Mouse (Mus musculus): ENCODE results near the gene Csrnp2. TPM values are rescaled to one million over a fixed set of nuclear protein-coding genes. Genes with fewer than 3 reads are reported as not detected.

The Csrnp2 gene
- total and polyA plus RNA-seq, 3 experiments: 1.7 to 2.7 (median 2.1) TPM

GRCm38 (mm10) chr15:100452486-100452885 is 42.8 kb downstream of the Csrnp2 start:
- H3K79me2 ChIP-seq (replicated peaks; ENCODE audit: control insufficient read depth, insufficient read depth, low read length): no peaks in the 10 kb centered on the region
- no peaks in the 10 kb centered on the region for H3K36me3 ChIP-seq (ENCODE audit: control insufficient read depth, insufficient read depth, low read length)
- no peak for DNase-seq
- H3K27me3 ChIP-seq (ENCODE audit: control insufficient read depth, insufficient read depth, low read length): no peaks in the 10 kb centered on the region
- TF ChIP-seq POLR2A (IDR thresholded peaks at IDR 0.05; ENCODE audit: insufficient read depth, low read depth, low read length): no peak
- no peak for TF ChIP-seq EP300 (IDR thresholded peaks at IDR 0.05; ENCODE audit: insufficient read depth, low read depth, low read length)
- TF ChIP-seq CTCF (IDR thresholded peaks at IDR 0.05): no peak
- intact Hi-C loops (cut with DNase I): loop anchor here (10.0 kb wide), 1 partner anchor 138 kb away; no protein-coding TSS in a partner anchor
- WGBS: 77% methylated on average over 11 of the region's 11 CpGs
- H3K9ac ChIP-seq (ENCODE audit: low read depth, low read length): no peak overlapping the region
- H3K27ac ChIP-seq: no peak overlapping the region
- no peak overlapping the region for H3K4me3 ChIP-seq
- H3K4me1 ChIP-seq (ENCODE audit: control insufficient read depth, insufficient read depth, low read length): no peaks in the 10 kb centered on the region

- H3K4me3 ChIP-seq: no peak overlapping the region
- H3K36me3 ChIP-seq (ENCODE audit: control insufficient read depth, insufficient read depth, low read length): no peaks in the 10 kb centered on the region
- no peaks in the 10 kb centered on the region for H3K27me3 ChIP-seq (ENCODE audit: control insufficient read depth, insufficient read depth, low read length)
- intact Hi-C loops (cut with DNase I): loop anchor here (10.0 kb wide), 1 partner anchor 136 kb away; no protein-coding TSS in a partner anchor
- DNase-seq: peak; percentile 66 to 69
- no peak overlapping the region for H3K27ac ChIP-seq
- H3K79me2 ChIP-seq (replicated peaks; ENCODE audit: control insufficient read depth, insufficient read depth, low read length): no peaks in the 10 kb centered on the region
- no peak for TF ChIP-seq CTCF (IDR thresholded peaks at IDR 0.05)
- no peak for TF ChIP-seq POLR2A (IDR thresholded peaks at IDR 0.05; ENCODE audit: insufficient read depth, low read depth, low read length)
- TF ChIP-seq EP300 (IDR thresholded peaks at IDR 0.05; ENCODE audit: insufficient read depth, low read depth, low read length): no peak
- no peaks in the 10 kb centered on the region for H3K4me1 ChIP-seq (ENCODE audit: control insufficient read depth, insufficient read depth, low read length)
- 45% methylated on average over 16 of the region's 16 CpGs for WGBS
- H3K9ac ChIP-seq (ENCODE audit: low read depth, low read length): no peak overlapping the region
These were observed 44.0 kb downstream of the Csrnp2 start for GRCm38 (mm10) chr15:100451245-100451644.

GRCm38 (mm10) chr15:100449495-100449894 is 45.8 kb downstream of the Csrnp2 start:
- no peak for TF ChIP-seq EP300 (IDR thresholded peaks at IDR 0.05; ENCODE audit: insufficient read depth, low read depth, low read length)
- no peak for TF ChIP-seq POLR2A (IDR thresholded peaks at IDR 0.05; ENCODE audit: insufficient read depth, low read depth, low read length)
- no peak for TF ChIP-seq CTCF (IDR thresholded peaks at IDR 0.05)

DNA sequence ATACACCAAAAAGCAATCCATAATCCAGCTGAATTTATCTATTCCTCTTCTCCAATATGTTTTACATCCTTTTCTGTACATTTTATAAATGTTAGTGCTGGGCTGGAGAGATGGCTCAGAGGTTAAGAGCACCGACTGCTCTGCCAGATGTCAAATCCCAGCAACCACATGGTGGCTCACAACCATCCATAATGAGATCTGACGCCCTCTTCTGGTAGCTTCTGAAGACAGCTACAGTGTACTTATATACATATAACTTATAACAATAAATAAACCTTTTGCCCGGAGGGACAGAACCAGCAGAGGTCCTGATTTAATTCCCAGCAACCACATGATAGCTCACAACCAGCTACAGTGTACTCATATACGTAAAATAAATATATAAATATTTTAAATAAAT is 46.7 kb downstream of the Csrnp2 start:
- peaks cover 2% of the 10 kb centered on the region; the same call in 1 of the 2 replicates for H3K4me1 ChIP-seq (ENCODE audit: control insufficient read depth, insufficient read depth, low read length)
- H3K27me3 ChIP-seq (ENCODE audit: control insufficient read depth, insufficient read depth, low read length): no peaks in the 10 kb centered on the region
- no peaks in the 10 kb centered on the region for H3K36me3 ChIP-seq (ENCODE audit: control insufficient read depth, insufficient read depth, low read length)
- H3K79me2 ChIP-seq (replicated peaks; ENCODE audit: control insufficient read depth, insufficient read depth, low read length): no peaks in the 10 kb centered on the region
- TF ChIP-seq CTCF (IDR thresholded peaks at IDR 0.05): no peak
- no peak for TF ChIP-seq EP300 (IDR thresholded peaks at IDR 0.05; ENCODE audit: insufficient read depth, low read depth, low read length)
- TF ChIP-seq POLR2A (IDR thresholded peaks at IDR 0.05; ENCODE audit: insufficient read depth, low read depth, low read length): no peak
- DNase-seq: no peak
- intact Hi-C loops (cut with DNase I): no loop called here
- H3K4me3 ChIP-seq: no peak overlapping the region
- 83% methylated on average over 4 of the region's 4 CpGs for WGBS
- no peak overlapping the region for H3K9ac ChIP-seq (ENCODE audit: low read depth, low read length)
- no peak overlapping the region for H3K27ac ChIP-seq

More at GRCm38 (mm10) chr15:100449495-100449894, 45.8 kb downstream of the Csrnp2 start:
- Histone ChIP-seq H3K79me2 (replicated peaks; ENCODE audit: control insufficient read depth, insufficient read depth, low read length) (no peaks in the 10 kb centered on the region), H3K4me3 (no peak overlapping the region), H3K4me1 (ENCODE audit: control insufficient read depth, insufficient read depth, low read length) (no peaks in the 10 kb centered on the region), H3K27me3 (ENCODE audit: control insufficient read depth, insufficient read depth, low read length) (no peaks in the 10 kb centered on the region), H3K36me3 (ENCODE audit: control insufficient read depth, insufficient read depth, low read length) (no peaks in the 10 kb centered on the region), H3K9ac (ENCODE audit: low read depth, low read length) (no peak overlapping the region), H3K27ac (no peak overlapping the region)
- WGBS: 69% methylated on average over 3 of the region's 3 CpGs
- DNase-seq: no peak
- intact Hi-C loops (cut with DNase I): no loop called here

DNA sequence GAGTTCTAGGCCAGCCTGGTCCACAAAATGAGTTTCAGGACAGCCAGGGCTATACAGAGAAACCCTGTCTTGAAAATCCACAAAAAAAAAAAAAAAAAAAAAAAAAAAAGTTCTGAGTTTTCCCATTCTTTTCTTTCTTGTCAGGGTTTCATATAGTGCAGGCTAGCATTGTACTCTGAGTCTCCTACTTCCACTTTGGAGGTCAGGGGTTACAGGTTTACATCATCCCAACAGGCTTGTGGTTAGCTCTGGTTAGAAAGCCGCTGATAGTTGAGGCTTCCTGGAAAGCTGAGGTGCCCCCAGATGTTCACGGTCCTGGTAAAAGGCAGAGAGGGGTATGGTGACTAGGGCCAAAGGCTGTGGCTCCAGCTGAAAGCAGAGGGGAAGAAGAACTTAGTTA is 48.4 kb downstream of the Csrnp2 start:
- intact Hi-C loops (cut with DNase I): no loop called here
- no peak for DNase-seq
- H3K9ac ChIP-seq (ENCODE audit: low read depth, low read length): no peak overlapping the region
- peaks cover 5% of the 10 kb centered on the region for H3K4me1 ChIP-seq (ENCODE audit: control insufficient read depth, insufficient read depth, low read length)
- no peaks in the 10 kb centered on the region for H3K36me3 ChIP-seq (ENCODE audit: control insufficient read depth, insufficient read depth, low read length)
- no peaks in the 10 kb centered on the region for H3K27me3 ChIP-seq (ENCODE audit: control insufficient read depth, insufficient read depth, low read length)
- no peak overlapping the region for H3K27ac ChIP-seq
- TF ChIP-seq POLR2A (IDR thresholded peaks at IDR 0.05; ENCODE audit: insufficient read depth, low read depth, low read length) (no peak), EP300 (IDR thresholded peaks at IDR 0.05; ENCODE audit: insufficient read depth, low read depth, low read length) (no peak), CTCF (IDR thresholded peaks at IDR 0.05) (no peak)
- H3K79me2 ChIP-seq (replicated peaks; ENCODE audit: control insufficient read depth, insufficient read depth, low read length): no peaks in the 10 kb centered on the region
- H3K4me3 ChIP-seq: no peak overlapping the region
- WGBS: 64% methylated on average over 2 of the region's 2 CpGs

DNA sequence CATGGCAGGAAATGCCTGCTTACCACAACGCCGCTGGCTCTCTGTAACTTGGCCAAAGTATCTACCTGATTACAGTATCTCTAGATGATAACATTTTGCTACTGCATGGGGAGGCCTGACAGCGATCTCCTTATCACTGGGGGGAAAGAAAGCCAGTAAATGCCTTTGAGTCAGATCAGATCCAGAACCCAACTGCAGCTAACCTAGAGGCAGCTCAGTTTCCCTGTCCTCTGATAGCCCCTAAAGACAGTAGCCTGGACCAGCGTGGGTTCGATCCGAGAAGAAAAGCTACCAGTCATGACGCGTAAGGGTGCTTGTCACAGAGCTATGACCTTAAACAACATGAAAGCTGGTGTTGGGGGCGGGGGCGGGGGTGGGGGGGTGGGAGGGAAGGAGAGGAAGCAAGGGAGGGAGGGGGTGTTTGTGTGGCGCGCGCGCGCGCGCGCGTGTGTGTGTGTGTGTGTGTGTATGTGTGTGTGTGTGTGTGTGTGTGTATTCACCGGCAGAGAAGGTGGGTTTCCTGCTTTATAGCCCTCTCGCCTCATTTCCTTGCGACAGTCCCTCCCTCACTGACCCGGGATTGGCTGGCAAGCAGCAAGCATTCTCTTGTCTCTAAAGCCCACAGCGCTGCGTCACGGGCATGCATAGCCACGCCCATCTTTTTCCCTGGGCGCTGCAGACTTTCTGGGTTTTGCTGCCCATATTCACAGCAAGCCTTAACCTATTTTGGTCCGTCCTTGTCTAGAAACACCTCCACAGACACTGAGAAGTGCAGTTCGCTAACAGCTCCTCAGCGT is 52.0 kb downstream of the Csrnp2 start:
- Histone ChIP-seq H3K36me3 (ENCODE audit: control insufficient read depth, insufficient read depth, low read length) (no peaks in the 10 kb centered on the region), H3K27ac (peak overlapping the region; percentile 75), H3K9ac (ENCODE audit: low read depth, low read length) (peak overlapping the region; percentile 76), H3K79me2 (replicated peaks; ENCODE audit: control insufficient read depth, insufficient read depth, low read length) (no peaks in the 10 kb centered on the region), H3K4me3 (peak overlapping the region; percentile 45), H3K27me3 (ENCODE audit: control insufficient read depth, insufficient read depth, low read length) (no peaks in the 10 kb centered on the region), H3K4me1 (ENCODE audit: control insufficient read depth, insufficient read depth, low read length) (peaks cover 5% of the 10 kb centered on the region)
- 0 out of 2 replicates have a peak, but pooled peaks have one; percentile 17 for TF ChIP-seq EP300 (IDR thresholded peaks at IDR 0.05; ENCODE audit: insufficient read depth, low read depth, low read length)
- TF ChIP-seq POLR2A (IDR thresholded peaks at IDR 0.05; ENCODE audit: insufficient read depth, low read depth, low read length): peak; percentile 77
- no peak for TF ChIP-seq CTCF (IDR thresholded peaks at IDR 0.05)
- intact Hi-C loops (cut with DNase I): loop anchor here (1.0 kb wide), 1 partner anchor 20 kb away; no protein-coding TSS in a partner anchor
- WGBS: 1% methylated on average over 30 of the region's 31 CpGs
- peak; percentile 81 to 89 for DNase-seq

Data from heart, adult 2 months (tissue).